Mouse (Mus musculus): Measurements from ENCODE around the gene Amigo3. TPM values are rescaled to one million over a fixed set of nuclear protein-coding genes. Genes with fewer than 3 reads are reported as not detected.

Gene Amigo3
- polyA plus RNA-seq, 1 experiment from 2014 or later, result 4.1 TPM

GRCm38 (mm10) chr9:108085261-108085660, 32.3 kb downstream of the Amigo3 start:
- DNase-seq (ENCODE audit: low spot score) (no peak), ATAC-seq (ENCODE audit: low read depth) (no peak)
- H3K9me3 ChIP-seq (ENCODE audit: control insufficient read depth, low read length), result no peaks in the 10 kb centered on the region
- peaks cover 30% of the 10 kb centered on the region for H3K27me3 ChIP-seq (replicated peaks; ENCODE audit: control insufficient read depth, insufficient read depth, low read length)
- H3K4me2 ChIP-seq (ENCODE audit: low read depth, low read length), result no peak overlapping the region
- peaks cover 58% of the 10 kb centered on the region for H3K36me3 ChIP-seq (ENCODE audit: control insufficient read depth, insufficient read depth, low read length)
- H3K4me1 ChIP-seq (ENCODE audit: control insufficient read depth, insufficient read depth, low read length), result no peaks in the 10 kb centered on the region
- no peak overlapping the region for H3K4me3 ChIP-seq (ENCODE audit: low read depth, low read length)
- no peak overlapping the region for H3K27ac ChIP-seq (replicated peaks; ENCODE audit: low read depth, low read length)
- H3K9ac ChIP-seq (ENCODE audit: low read depth, low read length), result no peak overlapping the region
- 93% methylated on average over 4 of the region's 4 CpGs for WGBS

- no peak overlapping the region for H3K9ac ChIP-seq (ENCODE audit: low read depth, low read length)
- no peak for ATAC-seq (ENCODE audit: low read depth)
Observed at GRCm38 (mm10) chr9:108090611-108091120, 37.7 kb downstream of the Amigo3 start.

GRCm38 (mm10) chr9:108093586-108093985, 40.6 kb downstream of the Amigo3 start:
- Histone ChIP-seq H3K27me3 (replicated peaks; ENCODE audit: control insufficient read depth, insufficient read depth, low read length) (no peaks in the 10 kb centered on the region), H3K4me1 (ENCODE audit: control insufficient read depth, insufficient read depth, low read length) (no peaks in the 10 kb centered on the region), H3K36me3 (ENCODE audit: control insufficient read depth, insufficient read depth, low read length) (peaks cover 41% of the 10 kb centered on the region), H3K27ac (replicated peaks; ENCODE audit: low read depth, low read length) (peak overlapping the region; percentile 59; the same call in 1 of the 2 replicates), H3K9me3 (ENCODE audit: control insufficient read depth, low read length) (no peaks in the 10 kb centered on the region), H3K4me3 (ENCODE audit: low read depth, low read length) (peak overlapping the region; percentile 50), H3K9ac (ENCODE audit: low read depth, low read length) (peak overlapping the region; percentile 64), H3K4me2 (ENCODE audit: low read depth, low read length) (peak overlapping the region; percentile 96)
- DNase-seq (ENCODE audit: low spot score), result peak; percentile 7
- no peak for ATAC-seq (ENCODE audit: low read depth)
- 66% methylated on average over 10 of the region's 10 CpGs for WGBS

More at GRCm38 (mm10) chr9:108090611-108091120, 37.7 kb downstream of the Amigo3 start:
- H3K4me2 ChIP-seq (ENCODE audit: low read depth, low read length), result no peak overlapping the region
- H3K9me3 ChIP-seq (ENCODE audit: control insufficient read depth, low read length), result no peaks in the 10 kb centered on the region
- 92% methylated on average over 7 of the region's 7 CpGs for WGBS
- H3K36me3 ChIP-seq (ENCODE audit: control insufficient read depth, insufficient read depth, low read length), result peaks cover 70% of the 10 kb centered on the region
- no peak overlapping the region for H3K27ac ChIP-seq (replicated peaks; ENCODE audit: low read depth, low read length)
- no peak for DNase-seq (ENCODE audit: low spot score)
- H3K4me3 ChIP-seq (ENCODE audit: low read depth, low read length), result no peak overlapping the region
- no peaks in the 10 kb centered on the region for H3K27me3 ChIP-seq (replicated peaks; ENCODE audit: control insufficient read depth, insufficient read depth, low read length)
- H3K4me1 ChIP-seq (ENCODE audit: control insufficient read depth, insufficient read depth, low read length), result no peaks in the 10 kb centered on the region

- Histone ChIP-seq H3K27me3 (replicated peaks; ENCODE audit: control insufficient read depth, insufficient read depth, low read length) (no peaks in the 10 kb centered on the region), H3K4me3 (ENCODE audit: low read depth, low read length) (peak within 1 kb of the TSS; percentile 50), H3K36me3 (ENCODE audit: control insufficient read depth, insufficient read depth, low read length) (peaks cover 33% of the 10 kb centered on the region), H3K27ac (replicated peaks; ENCODE audit: low read depth, low read length) (peak within 1 kb of the TSS; percentile 59), H3K9me3 (ENCODE audit: control insufficient read depth, low read length) (no peaks in the 10 kb centered on the region), H3K9ac (ENCODE audit: low read depth, low read length) (peak within 1 kb of the TSS; percentile 64), H3K4me2 (ENCODE audit: low read depth, low read length) (peak within 1 kb of the TSS; percentile 96), H3K4me1 (ENCODE audit: control insufficient read depth, insufficient read depth, low read length) (no peaks in the 10 kb centered on the region)
- 1% methylated on average over 44 of the region's 52 CpGs for WGBS
- ATAC-seq (ENCODE audit: low read depth), result peak; percentile 96
- DNase-seq (ENCODE audit: low spot score), result peak; percentile 96
Observed at GRCm38 (mm10) chr9:108094184-108094941, 41.4 kb downstream of the Amigo3 start, which contains the start of gene Apeh. Gene Apeh (minus strand): TSS chr9:108094606.

- WGBS, result 2% methylated on average over 12 of the region's 16 CpGs
- H3K27me3 ChIP-seq (replicated peaks; ENCODE audit: control insufficient read depth, insufficient read depth, low read length), result no peaks in the 10 kb centered on the region
- no peaks in the 10 kb centered on the region for H3K9me3 ChIP-seq (ENCODE audit: control insufficient read depth, low read length)
- peak overlapping the region; percentile 96 for H3K4me2 ChIP-seq (ENCODE audit: low read depth, low read length)
- ATAC-seq (ENCODE audit: low read depth) (no peak; the same call in 1 of the 2 replicates), DNase-seq (ENCODE audit: low spot score) (no peak)
- H3K9ac ChIP-seq (ENCODE audit: low read depth, low read length), result peak overlapping the region; percentile 64
- peaks cover 27% of the 10 kb centered on the region for H3K36me3 ChIP-seq (ENCODE audit: control insufficient read depth, insufficient read depth, low read length)
- no peaks in the 10 kb centered on the region for H3K4me1 ChIP-seq (ENCODE audit: control insufficient read depth, insufficient read depth, low read length)
- H3K4me3 ChIP-seq (ENCODE audit: low read depth, low read length), result peak overlapping the region; percentile 50
- peak overlapping the region; percentile 59; the same call in 1 of the 2 replicates for H3K27ac ChIP-seq (replicated peaks; ENCODE audit: low read depth, low read length)
Observed at GRCm38 (mm10) chr9:108094998-108095411, 42.0 kb downstream of the Amigo3 start.

GRCm38 (mm10) chr9:108095518-108095917, 42.6 kb downstream of the Amigo3 start:
- H3K4me1 ChIP-seq (ENCODE audit: control insufficient read depth, insufficient read depth, low read length), result no peaks in the 10 kb centered on the region
- peaks cover 22% of the 10 kb centered on the region for H3K36me3 ChIP-seq (ENCODE audit: control insufficient read depth, insufficient read depth, low read length)
- WGBS, result 9% methylated on average over 3 of the region's 3 CpGs
- peak overlapping the region; percentile 50 for H3K4me3 ChIP-seq (ENCODE audit: low read depth, low read length)
- peak overlapping the region; percentile 96 for H3K4me2 ChIP-seq (ENCODE audit: low read depth, low read length)
- ATAC-seq (ENCODE audit: low read depth), result no peak
- no peaks in the 10 kb centered on the region for H3K9me3 ChIP-seq (ENCODE audit: control insufficient read depth, low read length)
- peak; percentile 81 for DNase-seq (ENCODE audit: low spot score)
- peak overlapping the region; percentile 64; the same call in 1 of the 2 replicates for H3K9ac ChIP-seq (ENCODE audit: low read depth, low read length)
- H3K27ac ChIP-seq (replicated peaks; ENCODE audit: low read depth, low read length), result no peak overlapping the region
- H3K27me3 ChIP-seq (replicated peaks; ENCODE audit: control insufficient read depth, insufficient read depth, low read length), result no peaks in the 10 kb centered on the region

GRCm38 (mm10) chr9:108095949-108096712, 43.2 kb downstream of the Amigo3 start:
- 56% methylated on average over 10 of the region's 10 CpGs for WGBS
- H3K36me3 ChIP-seq (ENCODE audit: control insufficient read depth, insufficient read depth, low read length), result peaks cover 16% of the 10 kb centered on the region
- ATAC-seq (ENCODE audit: low read depth), result no peak
- H3K27me3 ChIP-seq (replicated peaks; ENCODE audit: control insufficient read depth, insufficient read depth, low read length), result no peaks in the 10 kb centered on the region
- H3K27ac ChIP-seq (replicated peaks; ENCODE audit: low read depth, low read length), result no peak overlapping the region
- no peak overlapping the region for H3K4me3 ChIP-seq (ENCODE audit: low read depth, low read length)
- H3K4me2 ChIP-seq (ENCODE audit: low read depth, low read length), result peak overlapping the region; percentile 96; the same call in 1 of the 2 replicates
- no peak overlapping the region for H3K9ac ChIP-seq (ENCODE audit: low read depth, low read length)
- no peaks in the 10 kb centered on the region for H3K4me1 ChIP-seq (ENCODE audit: control insufficient read depth, insufficient read depth, low read length)
- no peaks in the 10 kb centered on the region for H3K9me3 ChIP-seq (ENCODE audit: control insufficient read depth, low read length)
- DNase-seq (ENCODE audit: low spot score), result no peak

GRCm38 (mm10) chr9:108099619-108100018, 46.7 kb downstream of the Amigo3 start:
- Histone ChIP-seq H3K36me3 (ENCODE audit: control insufficient read depth, insufficient read depth, low read length) (no peaks in the 10 kb centered on the region), H3K9ac (ENCODE audit: low read depth, low read length) (no peak overlapping the region), H3K4me2 (ENCODE audit: low read depth, low read length) (no peak overlapping the region), H3K4me3 (ENCODE audit: low read depth, low read length) (no peak overlapping the region), H3K27ac (replicated peaks; ENCODE audit: low read depth, low read length) (no peak overlapping the region), H3K27me3 (replicated peaks; ENCODE audit: control insufficient read depth, insufficient read depth, low read length) (no peaks in the 10 kb centered on the region), H3K9me3 (ENCODE audit: control insufficient read depth, low read length) (no peaks in the 10 kb centered on the region), H3K4me1 (ENCODE audit: control insufficient read depth, insufficient read depth, low read length) (peaks cover 2% of the 10 kb centered on the region)
- ATAC-seq (ENCODE audit: low read depth) (no peak), DNase-seq (ENCODE audit: low spot score) (no peak)
- WGBS, result 81% methylated on average over 8 of the region's 8 CpGs
